Comparison of ENCODE assay signal across 16 mouse cellular contexts in genomic region chr19:6549566-6549965, GRCm38 (mm10). TPM values are rescaled to one million over a fixed set of nuclear protein-coding genes. Genes with fewer than 3 reads are reported as not detected.
DNase-seq lines count a peak whose midpoint lies in the region; ATAC-seq and TF ChIP-seq lines count a peak whose summit lies in the region.
"Had no signal": no experiment of that assay in that cellular context is flagged by ENCODE, and none has a peak within 500 bp of the region (broad histone marks: within the 10 kb centered on the region; RNA-seq: fewer than 3 reads in every experiment).

No protein-coding gene starts in this region.

- H3K27ac ChIP-seq in limb, embryonic 14.5 days (replicated peaks; ENCODE audit: low read depth, low read length), result no peak overlapping the region
- no peak overlapping the region for H3K27ac ChIP-seq in limb, embryonic 10.5 days
- H3K27ac ChIP-seq in cerebellum, adult 2 months (ENCODE audit: insufficient read depth, low read length), result peak overlapping the region; percentile 94
- H3K27ac ChIP-seq in intestine, postnatal 0 days (ENCODE audit: low read depth, low read length), result no peak overlapping the region
- H3K27ac ChIP-seq: hindbrain, embryonic 13.5 days; liver, embryonic 12.5 days had no signal

- H3K9me3 ChIP-seq in limb, embryonic 14.5 days (ENCODE audit: control insufficient read depth, low read length), result no peaks in the 10 kb centered on the region
- H3K9me3 ChIP-seq in limb, embryonic 10.5 days (replicated peaks), result no peaks in the 10 kb centered on the region
- no peaks in the 10 kb centered on the region for H3K9me3 ChIP-seq in intestine, postnatal 0 days (ENCODE audit: control insufficient read depth)
- H3K9me3 ChIP-seq: hindbrain, embryonic 13.5 days; liver, embryonic 12.5 days had no signal

- no peak for TF ChIP-seq POLR2A in limb, embryonic 14.5 days (IDR thresholded peaks at IDR 0.05; ENCODE audit: borderline replicate concordance, extremely low read depth, insufficient read depth, insufficient read length)
- TF ChIP-seq POLR2A in cerebellum, adult 2 months (IDR thresholded peaks at IDR 0.05; ENCODE audit: borderline replicate concordance, insufficient read depth, low read length), result no peak

- no peak for TF ChIP-seq CTCF in cerebellum, adult 2 months (IDR thresholded peaks at IDR 0.05; ENCODE audit: borderline replicate concordance, insufficient read depth, low read depth, low read length)
- TF ChIP-seq CTCF in intestine, postnatal 0 days (IDR thresholded peaks at IDR 0.05; ENCODE audit: low read depth), result no peak

- no peaks in the 10 kb centered on the region for H3K36me3 ChIP-seq in limb, embryonic 14.5 days (ENCODE audit: control insufficient read depth, insufficient read depth, low read length)
- H3K36me3 ChIP-seq in limb, embryonic 10.5 days, result no peaks in the 10 kb centered on the region
- no peaks in the 10 kb centered on the region for H3K36me3 ChIP-seq in intestine, postnatal 0 days (ENCODE audit: control insufficient read depth, insufficient read depth)
- H3K36me3 ChIP-seq: hindbrain, embryonic 13.5 days; liver, embryonic 12.5 days had no signal

- intact Hi-C loops in left cerebral cortex, postnatal 4 days (cut with DNase I), result no loop called here

- H3K27me3 ChIP-seq in limb, embryonic 14.5 days (ENCODE audit: control insufficient read depth, insufficient read depth, low read length), result no peaks in the 10 kb centered on the region
- peaks cover 14% of the 10 kb centered on the region; the same call in 1 of the 2 replicates for H3K27me3 ChIP-seq in limb, embryonic 10.5 days (ENCODE audit: low read depth, poor library complexity, severe bottlenecking)
- no peaks in the 10 kb centered on the region for H3K27me3 ChIP-seq in cerebellum, adult 2 months (ENCODE audit: control insufficient read depth, insufficient read depth, low read length)
- no peaks in the 10 kb centered on the region for H3K27me3 ChIP-seq in intestine, postnatal 0 days (replicated peaks; ENCODE audit: control insufficient read depth, insufficient read depth, low read length)
- H3K27me3 ChIP-seq: hindbrain, embryonic 13.5 days had no signal

- 79% methylated on average over 11 of the region's 11 CpGs for WGBS in limb, embryonic 14.5 days
- WGBS in limb, embryonic 10.5 days, result 89% methylated on average over 11 of the region's 11 CpGs
- WGBS in cerebellum, adult 2 months, result 3% methylated on average over 11 of the region's 11 CpGs
- 82% methylated on average over 11 of the region's 11 CpGs for WGBS in intestine, postnatal 0 days

- H3K4me3 ChIP-seq in limb, embryonic 14.5 days (replicated peaks; ENCODE audit: low read length), result no peak overlapping the region
- H3K4me3 ChIP-seq in limb, embryonic 10.5 days, result no peak overlapping the region
- no peak overlapping the region for H3K4me3 ChIP-seq in cerebellum, adult 2 months (replicated peaks; ENCODE audit: insufficient read depth, low read depth, low read length)
- no peak overlapping the region for H3K4me3 ChIP-seq in intestine, postnatal 0 days (ENCODE audit: low read depth, low read length)
- H3K4me3 ChIP-seq: hindbrain, embryonic 13.5 days; liver, embryonic 12.5 days had no signal

- H3K4me1 ChIP-seq in limb, embryonic 14.5 days (ENCODE audit: control insufficient read depth, insufficient read depth, low read length), result no peaks in the 10 kb centered on the region
- peaks cover 17% of the 10 kb centered on the region for H3K4me1 ChIP-seq in limb, embryonic 10.5 days
- peaks cover 68% of the 10 kb centered on the region for H3K4me1 ChIP-seq in cerebellum, adult 2 months (ENCODE audit: control insufficient read depth, insufficient read depth, low read length)
- H3K4me1 ChIP-seq in intestine, postnatal 0 days (replicated peaks; ENCODE audit: control insufficient read depth, insufficient read depth, low read length), result no peaks in the 10 kb centered on the region

- H3K9ac ChIP-seq in limb, embryonic 14.5 days (ENCODE audit: low read depth, low read length, severe bottlenecking), result no peak overlapping the region
- H3K9ac ChIP-seq in intestine, postnatal 0 days (ENCODE audit: low read depth, low read length), result no peak overlapping the region
- H3K9ac ChIP-seq: hindbrain, embryonic 13.5 days; liver, embryonic 12.5 days had no signal

- no peak overlapping the region for H3K4me2 ChIP-seq in limb, embryonic 14.5 days (replicated peaks; ENCODE audit: low read depth, low read length, severe bottlenecking)
- H3K4me2 ChIP-seq in intestine, postnatal 0 days (replicated peaks; ENCODE audit: low read depth), result no peak overlapping the region
- H3K4me2 ChIP-seq: hindbrain, embryonic 13.5 days; liver, embryonic 12.5 days had no signal

- ATAC-seq in frontal cortex, adult (ENCODE audit: low TSS enrichment), result peak; percentile 75
- no peak for ATAC-seq in limb, embryonic 14.5 days (ENCODE audit: low FRiP score, low read depth)
- ATAC-seq in intestine, postnatal 0 days, result no peak
- no peak for ATAC-seq in megakaryocyte, adult 5-6 weeks (ENCODE audit: poor library complexity, severe bottlenecking)
- ATAC-seq: activated CD4-positive, CD25-positive, alpha-beta regulatory T cell, adult 4 months; liver, embryonic 12.5 days had no signal

- no peak for DNase-seq in frontal cortex, postnatal 10 days (ENCODE audit: low spot score in 2 of 2)
- DNase-seq in limb, embryonic 14.5 days (ENCODE audit: low spot score), result peak; percentile 54
- no peak for DNase-seq in limb, embryonic 10.5 days (ENCODE audit: low spot score)
- DNase-seq in cerebellum, adult 2 months, result peak; percentile 87 to 93
- DNase-seq in left cerebral cortex, postnatal 4 days, result peak; percentile 63
- DNase-seq: gastrocnemius, postnatal 25 days; kidney, postnatal 10 days; lung, postnatal 10 days had no signal

RNA-seq across cellular contexts. Expression of gene Slc22a12, which starts 6.7 kb away (rescaled TPM):
- polyA plus RNA-seq in limb, embryonic 14.5 days (2012; rRNA removed), result not detected in 2 replicates
- not detected in 2 replicates for polyA plus RNA-seq in limb, embryonic 14.5 days (2014; fragmentation: Nextera tagmentation; extraction: Ambion mirVana)
- polyA plus RNA-seq in limb, embryonic 10.5 days (2016; fragmentation: Nextera tagmentation; extraction: Ambion mirVana), result not detected in 2 replicates
- polyA plus RNA-seq in cerebellum, adult 2 months (2012; rRNA removed), result 0.15 and 0.24 TPM in 2 replicates
- total RNA-seq in left cerebral cortex, postnatal 4 days (2021), result under 1 TPM in 1 of 2 experiments, not detected in 1; 0.30 TPM
- polyA plus RNA-seq in intestine, postnatal 0 days (2015; fragmentation: Nextera tagmentation; extraction: Ambion mirVana), result not detected in 2 replicates
- not detected in 2 replicates for total RNA-seq in megakaryocyte, adult 5-6 weeks (2015)
- not detected in 2 replicates for total RNA-seq in megakaryocyte, adult 5-6 weeks (2017)
- total RNA-seq: gastrocnemius, postnatal 25 days had no signal
- polyA plus RNA-seq: activated CD4-positive, CD25-positive, alpha-beta regulatory T cell, adult 4 months; heart, embryonic 16.5 days; liver, embryonic 12.5 days; small intestine, adult 2 months had no signal

Comparison
In these comparisons a context has a peak if more than half of its experiments do, and no peak if none do; other contexts are left out.
1. DNase-seq: peak in limb, embryonic 14.5 days (single experiment), cerebellum, adult 2 months (2 of 2) and left cerebral cortex, postnatal 4 days (single experiment); none in frontal cortex, postnatal 10 days (0 of 2) and limb, embryonic 10.5 days (single experiment).